Mouse (Mus musculus) limb, embryonic 13.5 days (tissue): ENCODE results near the gene Cox11. TPM values are rescaled to one million over a fixed set of nuclear protein-coding genes. Genes with fewer than 3 reads are reported as not detected.

Experiments used
- ATAC-seq: fragments of 200-750 bp; cut with Nextera tagmentation; 2 replicates; pipeline ENCODE4 v1.8.0; 2017; ENCODE audit warnings: low read depth, moderate number of reproducible peaks, moderate TSS enrichment; ENCODE audit not compliant: low FRiP score
- H3K27ac ChIP-seq: fragments of 300-500 bp; sonication (generic); 2 replicates; pipeline ENCODE4 v1.5.1; 2015; ENCODE audit warnings: inconsistent platforms, mild to moderate bottlenecking, moderate library complexity
- H3K27me3 ChIP-seq: fragments of 300-500 bp; sonication (generic); 2 replicates; pipeline ENCODE4 v1.6.1; 2015; ENCODE audit warnings: mild to moderate bottlenecking, inconsistent platforms
- H3K36me3 ChIP-seq: fragments of 300-500 bp; sonication (generic); 2 replicates; pipeline ENCODE4 v1.6.1; 2015; ENCODE audit warnings: inconsistent platforms, mild to moderate bottlenecking, moderate library complexity
- H3K4me1 ChIP-seq: fragments of 300-500 bp; sonication (generic); 2 replicates; pipeline ENCODE4 v1.6.1; 2015; ENCODE audit warnings: inconsistent platforms
- H3K4me2 ChIP-seq: fragments of 300-500 bp; sonication (generic); replicated peaks from 2 replicates; pipeline ENCODE4 v1.6.1; 2015; ENCODE audit warnings: inconsistent platforms, mild to moderate bottlenecking, moderate library complexity
- H3K4me3 ChIP-seq: fragments of 300-500 bp; sonication (generic); 2 replicates; pipeline ENCODE4 v1.5.1; 2015; ENCODE audit warnings: moderate library complexity, mild to moderate bottlenecking, inconsistent platforms
- H3K9ac ChIP-seq: fragments of 300-500 bp; sonication (generic); 2 replicates; pipeline ENCODE4 v1.6.1; 2015; ENCODE audit warnings: mild to moderate bottlenecking, inconsistent platforms
- H3K9me3 ChIP-seq: fragments of 300-500 bp; sonication (generic); 2 replicates; pipeline ENCODE4 v1.6.1; 2016; ENCODE audit warnings: inconsistent platforms
- WGBS: fragments of 180-500 bp; shearing (Covaris S2); methylation state at CpG from one replicate; pipeline ENCODE4 v1.1.7; 2015; 5-methylcytosine and 5-hydroxymethylcytosine counted together
- polyA plus RNA-seq: library from polyadenylated mRNA; unstranded; fragments of >200 nt; fragmentation: Nextera tagmentation; extraction: Ambion mirVana; gene quantifications from 2 replicates; pipeline ENCODE4 v1.2.1, GENCODE M21; 2015

Cox11 gene
- polyA plus RNA-seq, 1 experiment from 2014 or later, result 38.6 TPM

GRCm38 (mm10) chr11:90666144-90666757, 28.3 kb downstream of the Cox11 start:
- ATAC-seq, result no peak

GRCm38 (mm10) chr11:90666916-90667315, 28.9 kb downstream of the Cox11 start:
- WGBS, result 82% methylated on average over 4 of the region's 4 CpGs
- peak overlapping the region; percentile 76; the same call in 1 of the 2 replicates for H3K27ac ChIP-seq
- H3K4me2 ChIP-seq, result no peak overlapping the region
- no peak overlapping the region for H3K9ac ChIP-seq
- no peak overlapping the region for H3K4me3 ChIP-seq
- no peaks in the 10 kb centered on the region for H3K27me3 ChIP-seq
- H3K36me3 ChIP-seq, result peaks cover 5% of the 10 kb centered on the region; the same call in 1 of the 2 replicates
- H3K4me1 ChIP-seq, result peaks cover 38% of the 10 kb centered on the region
- H3K9me3 ChIP-seq, result no peaks in the 10 kb centered on the region
- no peak for ATAC-seq

More at GRCm38 (mm10) chr11:90666144-90666757, 28.3 kb downstream of the Cox11 start:
- Histone ChIP-seq H3K4me1 (peaks cover 38% of the 10 kb centered on the region), H3K9me3 (no peaks in the 10 kb centered on the region), H3K27me3 (no peaks in the 10 kb centered on the region), H3K4me3 (no peak overlapping the region), H3K4me2 (no peak overlapping the region), H3K36me3 (peaks cover 5% of the 10 kb centered on the region; the same call in 1 of the 2 replicates), H3K27ac (peak overlapping the region; percentile 76), H3K9ac (no peak overlapping the region)
- WGBS, result 67% methylated on average over 3 of the region's 3 CpGs

- H3K9ac ChIP-seq, result no peak overlapping the region
- no peak overlapping the region for H3K27ac ChIP-seq
- H3K36me3 ChIP-seq, result peaks cover 5% of the 10 kb centered on the region; the same call in 1 of the 2 replicates
- H3K9me3 ChIP-seq, result no peaks in the 10 kb centered on the region
- no peak overlapping the region for H3K4me2 ChIP-seq
- H3K4me1 ChIP-seq, result peaks cover 38% of the 10 kb centered on the region
- WGBS, result 59% methylated on average over 6 of the region's 6 CpGs
- no peaks in the 10 kb centered on the region for H3K27me3 ChIP-seq
- ATAC-seq, result no peak
- no peak overlapping the region for H3K4me3 ChIP-seq
Observed at GRCm38 (mm10) chr11:90667325-90667724, 29.4 kb downstream of the Cox11 start.

GRCm38 (mm10) chr11:90675479-90676110, 37.6 kb downstream of the Cox11 start:
- H3K4me1 ChIP-seq, result no peaks in the 10 kb centered on the region
- H3K36me3 ChIP-seq, result no peaks in the 10 kb centered on the region
- H3K27ac ChIP-seq, result no peak overlapping the region
- no peak for ATAC-seq
- no peak overlapping the region for H3K4me2 ChIP-seq
- H3K4me3 ChIP-seq, result no peak overlapping the region
- 77% methylated on average over 5 of the region's 5 CpGs for WGBS
- no peaks in the 10 kb centered on the region for H3K27me3 ChIP-seq
- H3K9me3 ChIP-seq, result no peaks in the 10 kb centered on the region
- H3K9ac ChIP-seq, result no peak overlapping the region

DNA sequence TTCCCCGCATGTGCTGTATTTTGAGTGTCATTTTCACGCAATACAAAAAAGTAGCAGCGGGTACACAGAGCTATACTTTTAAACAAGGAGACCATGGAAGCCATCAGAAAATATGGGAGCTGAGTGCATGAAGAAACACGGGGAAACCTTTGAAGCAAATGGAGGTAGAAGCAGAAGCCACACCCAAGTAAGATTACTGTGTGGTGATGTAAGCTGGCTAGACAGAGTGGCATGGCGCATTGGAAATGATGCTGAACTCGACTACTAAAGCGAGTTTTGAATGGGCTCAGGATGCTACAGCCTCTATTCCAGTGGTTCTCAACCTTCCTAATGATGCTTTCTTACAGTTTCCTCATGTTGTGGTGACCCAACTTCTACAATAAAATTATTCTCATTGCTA, 39.1 kb downstream of the Cox11 start:
- no peaks in the 10 kb centered on the region for H3K27me3 ChIP-seq
- no peaks in the 10 kb centered on the region for H3K36me3 ChIP-seq
- H3K27ac ChIP-seq, result no peak overlapping the region
- no peak overlapping the region for H3K4me3 ChIP-seq
- H3K9me3 ChIP-seq, result no peaks in the 10 kb centered on the region
- no peak overlapping the region for H3K4me2 ChIP-seq
- no peak overlapping the region for H3K9ac ChIP-seq
- no peak for ATAC-seq
- no peaks in the 10 kb centered on the region for H3K4me1 ChIP-seq
- WGBS, result 90% methylated on average over 7 of the region's 7 CpGs

GRCm38 (mm10) chr11:90677771-90678288, 39.9 kb downstream of the Cox11 start:
- Histone ChIP-seq H3K27ac (no peak overlapping the region), H3K36me3 (peaks cover 7% of the 10 kb centered on the region; the same call in 1 of the 2 replicates), H3K9ac (no peak overlapping the region), H3K4me2 (no peak overlapping the region), H3K27me3 (no peaks in the 10 kb centered on the region), H3K4me3 (no peak overlapping the region), H3K4me1 (no peaks in the 10 kb centered on the region), H3K9me3 (no peaks in the 10 kb centered on the region)
- ATAC-seq, result no peak
- 89% methylated on average over 8 of the region's 8 CpGs for WGBS

GRCm38 (mm10) chr11:90678582-90678981, 40.6 kb downstream of the Cox11 start:
- H3K36me3 ChIP-seq, result peaks cover 7% of the 10 kb centered on the region; the same call in 1 of the 2 replicates
- WGBS, result 93% methylated on average over 5 of the region's 5 CpGs
- no peak for ATAC-seq
- no peaks in the 10 kb centered on the region for H3K4me1 ChIP-seq
- no peak overlapping the region for H3K9ac ChIP-seq
- H3K9me3 ChIP-seq, result no peaks in the 10 kb centered on the region
- no peak overlapping the region for H3K4me3 ChIP-seq
- H3K4me2 ChIP-seq, result no peak overlapping the region
- H3K27ac ChIP-seq, result no peak overlapping the region
- no peaks in the 10 kb centered on the region for H3K27me3 ChIP-seq

DNA sequence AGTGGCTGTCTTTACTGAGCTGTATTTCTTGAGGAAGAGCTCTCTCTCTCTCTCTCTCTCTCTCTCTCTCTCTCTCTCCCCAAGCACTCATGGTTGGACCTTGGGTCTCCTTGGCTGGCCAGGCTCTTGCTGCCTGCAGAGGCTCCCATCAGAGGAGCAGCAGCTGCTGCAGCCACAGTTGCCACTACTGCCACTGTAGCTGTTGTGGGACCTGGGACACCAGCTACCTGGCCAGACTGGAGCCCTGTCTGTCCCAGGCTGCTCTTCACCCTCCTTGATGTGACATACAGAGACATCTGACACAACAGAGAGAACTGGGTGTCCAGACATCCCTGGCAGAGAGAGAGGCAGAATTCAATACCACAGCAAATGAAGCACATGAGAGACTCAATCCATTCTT, 43.2 kb downstream of the Cox11 start:
- peaks cover 4% of the 10 kb centered on the region for H3K27me3 ChIP-seq
- peaks cover 7% of the 10 kb centered on the region; the same call in 1 of the 2 replicates for H3K36me3 ChIP-seq
- H3K27ac ChIP-seq, result no peak overlapping the region
- no peaks in the 10 kb centered on the region for H3K9me3 ChIP-seq
- H3K4me1 ChIP-seq, result no peaks in the 10 kb centered on the region
- ATAC-seq, result no peak
- H3K4me3 ChIP-seq, result no peak overlapping the region
- H3K4me2 ChIP-seq, result no peak overlapping the region
- no peak overlapping the region for H3K9ac ChIP-seq

GRCm38 (mm10) chr11:90684765-90685164, 46.8 kb downstream of the Cox11 start:
- Histone ChIP-seq H3K4me3 (no peak overlapping the region), H3K36me3 (peaks cover 7% of the 10 kb centered on the region; the same call in 1 of the 2 replicates), H3K27ac (no peak overlapping the region), H3K27me3 (peaks cover 32% of the 10 kb centered on the region), H3K4me1 (peaks cover 15% of the 10 kb centered on the region), H3K9me3 (0 out of 2 replicates have a peak, but pooled peaks cover 5% of the 10 kb centered on the region), H3K4me2 (no peak overlapping the region), H3K9ac (no peak overlapping the region)
- WGBS, result 45% methylated on average over 6 of the region's 6 CpGs
- ATAC-seq, result no peak

DNA sequence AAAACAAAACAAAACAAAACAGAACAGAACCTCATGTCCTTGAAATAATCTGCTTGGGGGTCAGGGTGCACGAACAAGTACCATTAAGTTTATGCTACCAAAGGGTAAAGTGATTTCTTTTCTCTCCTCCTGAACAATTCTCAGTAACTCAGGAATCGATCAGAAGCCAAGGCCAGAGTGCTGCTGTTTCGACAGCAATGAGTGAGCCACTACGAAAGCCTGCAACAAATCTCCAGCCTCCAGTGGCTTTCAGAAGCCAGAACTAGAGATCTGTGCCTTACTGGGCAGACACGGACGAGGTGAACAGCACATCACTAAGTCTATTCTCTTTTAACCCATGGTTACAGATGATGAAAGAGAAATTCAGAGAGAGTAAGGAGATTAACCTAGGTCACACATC, 47.2 kb downstream of the Cox11 start:
- WGBS, result 73% methylated on average over 6 of the region's 6 CpGs
- Histone ChIP-seq H3K4me1 (peaks cover 15% of the 10 kb centered on the region), H3K36me3 (peaks cover 7% of the 10 kb centered on the region; the same call in 1 of the 2 replicates), H3K9ac (no peak overlapping the region), H3K27ac (no peak overlapping the region), H3K4me2 (no peak overlapping the region), H3K4me3 (no peak overlapping the region), H3K9me3 (0 out of 2 replicates have a peak, but pooled peaks cover 5% of the 10 kb centered on the region), H3K27me3 (peaks cover 32% of the 10 kb centered on the region)
- no peak for ATAC-seq

DNA sequence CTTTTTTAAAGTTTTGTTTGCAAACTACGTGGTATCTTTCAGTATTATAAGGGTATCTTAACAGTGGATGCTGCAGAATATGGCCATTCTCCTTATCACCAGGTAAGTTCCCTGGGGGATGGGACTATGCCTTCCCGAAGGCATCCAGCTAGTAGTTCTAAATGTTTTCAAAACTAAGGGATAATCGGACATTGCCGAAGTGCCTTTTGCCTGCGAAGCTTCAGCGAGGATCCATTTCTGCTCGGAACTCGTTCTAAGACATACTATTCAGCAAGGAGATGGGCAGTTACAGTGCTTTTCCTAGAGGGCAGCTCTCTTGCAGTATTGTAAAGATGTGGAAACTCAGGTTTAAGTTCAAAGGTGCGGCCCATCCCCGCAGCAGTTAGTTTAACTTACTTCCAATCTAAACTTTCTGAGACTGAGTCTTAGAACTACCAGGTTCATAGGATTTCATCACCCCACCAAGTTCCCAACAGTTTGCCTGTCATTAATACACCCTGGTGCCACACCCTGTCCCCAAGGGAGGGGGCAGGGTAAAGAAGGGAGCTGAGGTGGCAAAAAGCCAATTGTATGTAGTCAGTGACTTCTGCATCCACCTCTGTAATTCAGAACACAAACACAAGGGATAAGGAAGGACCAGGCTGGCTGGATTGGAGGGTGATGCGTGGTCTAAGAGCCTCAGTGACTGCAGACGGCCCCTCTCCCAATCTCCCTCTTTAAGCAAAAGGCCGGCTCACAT, 48.5 kb downstream of the Cox11 start:
- H3K4me1 ChIP-seq, result peaks cover 15% of the 10 kb centered on the region
- H3K27me3 ChIP-seq, result peaks cover 32% of the 10 kb centered on the region
- ATAC-seq, result 0 out of 2 replicates have a peak, but pooled peaks have one; percentile 3
- 69% methylated on average over 13 of the region's 13 CpGs for WGBS
- H3K4me2 ChIP-seq, result peak overlapping the region; percentile 85
- peak overlapping the region; percentile 67; the same call in 1 of the 2 replicates for H3K9ac ChIP-seq
- H3K9me3 ChIP-seq, result 0 out of 2 replicates have a peak, but pooled peaks cover 5% of the 10 kb centered on the region
- peak overlapping the region; percentile 62 for H3K4me3 ChIP-seq
- peaks cover 7% of the 10 kb centered on the region; the same call in 1 of the 2 replicates for H3K36me3 ChIP-seq
- no peak overlapping the region for H3K27ac ChIP-seq

DNA sequence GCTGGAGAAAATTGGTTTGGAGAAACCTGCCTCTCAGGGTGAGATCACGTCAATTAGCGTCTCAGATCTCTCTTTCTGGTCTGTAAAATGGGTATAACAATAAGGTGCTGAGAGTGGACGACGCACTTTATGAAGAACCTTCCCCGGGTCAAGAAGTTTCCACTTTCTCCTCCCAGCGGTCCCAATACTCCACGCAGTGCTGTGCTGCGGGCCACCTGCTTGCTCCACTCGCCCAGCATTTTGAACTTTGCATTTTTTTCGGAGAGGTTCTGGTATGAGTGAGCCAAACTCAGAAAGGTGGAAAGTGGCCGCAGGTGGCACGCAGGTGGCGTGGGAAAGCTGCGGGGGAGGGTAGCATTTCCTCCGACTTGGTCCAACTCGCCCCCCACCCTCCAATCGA, 49.1 kb downstream of the Cox11 start:
- Histone ChIP-seq H3K4me3 (peak overlapping the region; percentile 62), H3K27me3 (peaks cover 32% of the 10 kb centered on the region), H3K4me2 (peak overlapping the region; percentile 85), H3K9ac (peak overlapping the region; percentile 67), H3K36me3 (peaks cover 7% of the 10 kb centered on the region; the same call in 1 of the 2 replicates), H3K27ac (no peak overlapping the region), H3K9me3 (0 out of 2 replicates have a peak, but pooled peaks cover 5% of the 10 kb centered on the region), H3K4me1 (peaks cover 15% of the 10 kb centered on the region)
- ATAC-seq, result peak; percentile 17; the same call in 1 of the 2 replicates
- WGBS, result 2% methylated on average over 17 of the region's 17 CpGs
